Mouse (Mus musculus) liver, adult 2 months (tissue): ENCODE data around the gene Dock2.

Experiments
- CTCF ChIP-seq: fragments of 200-500 bp; IDR thresholded peaks from 2 replicates; pipeline ENCODE4 v1.5.1; 2011; ENCODE audit warnings: low read depth, low read length, control low read depth
- POLR2A ChIP-seq: fragments of 200-500 bp; IDR thresholded peaks from 2 replicates; pipeline ENCODE4 v1.6.1; 2011; ENCODE audit warnings: low read length, control low read depth; ENCODE audit not compliant: insufficient read depth; ENCODE audit errors: extremely low read depth

DNA sequence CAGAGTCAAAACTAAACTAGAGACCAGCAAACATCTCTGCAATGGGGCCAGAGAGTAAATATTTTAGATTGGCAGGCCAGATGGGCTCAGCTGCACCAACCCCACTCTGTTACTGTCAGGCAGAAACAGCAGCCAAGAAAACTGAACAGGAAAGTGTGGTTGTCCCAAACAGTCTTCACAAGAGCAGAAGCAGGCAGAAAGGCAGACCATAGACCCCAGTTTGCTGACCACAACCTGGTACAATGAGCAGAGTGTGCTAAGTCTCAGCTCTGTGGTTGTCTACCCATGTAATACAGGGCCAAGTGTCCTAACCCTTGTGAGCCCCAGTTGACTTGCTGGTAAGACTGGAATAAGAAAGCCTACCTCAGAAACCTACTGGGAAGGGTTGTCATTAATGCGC is 543.4 kb downstream of the Dock2 start:
- TF ChIP-seq CTCF (no peak), POLR2A (no peak)
